Mouse (Mus musculus) embryonic facial prominence, embryonic 11.5 days (tissue): ENCODE results near the gene Babam1. TPM values are rescaled to one million over a fixed set of nuclear protein-coding genes. Genes with fewer than 3 reads are reported as not detected.
A peak's percentile ranks its signal among the peaks of the same experiment; 100 is the strongest.

ENCODE experiments used
- ATAC-seq: fragments of 200-750 bp; cut with Nextera tagmentation; replicated peaks from 2 replicates; pipeline ENCODE4 v1.8.0; 2017; ENCODE audit warnings: low read depth; ENCODE audit not compliant: insufficient number of reproducible peaks, low FRiP score, low TSS enrichment
- DNase-seq: peaks from one replicate; pipeline ENCODE4 v3.0.0-alpha.2; 2015; ENCODE audit warnings: low spot score
- H3K27ac ChIP-seq: fragments of 300-500 bp; sonication (generic); replicated peaks from 2 replicates; pipeline ENCODE4 v1.5.1; 2014; ENCODE audit warnings: mild to moderate bottlenecking, low read depth, low read length, control low read depth
- H3K27me3 ChIP-seq: fragments of 300-500 bp; sonication (generic); 2 replicates; pipeline ENCODE4 v1.6.1; 2014; ENCODE audit warnings: mild to moderate bottlenecking, low read length, moderate library complexity, mixed read lengths; ENCODE audit not compliant: control insufficient read depth, insufficient read depth
- H3K36me3 ChIP-seq: fragments of 300-500 bp; sonication (generic); replicated peaks from 2 replicates; pipeline ENCODE4 v1.6.1; 2014; ENCODE audit warnings: low read depth, mild to moderate bottlenecking, low read length, moderate library complexity, mixed read lengths; ENCODE audit not compliant: control insufficient read depth, insufficient read depth
- H3K4me1 ChIP-seq: fragments of 300-500 bp; sonication (generic); 2 replicates; pipeline ENCODE4 v1.6.1; 2014; ENCODE audit warnings: low read length, mixed read lengths; ENCODE audit not compliant: control insufficient read depth, insufficient read depth
- H3K4me2 ChIP-seq: fragments of 300-500 bp; sonication (generic); 2 replicates; pipeline ENCODE4 v1.6.1; 2014; ENCODE audit warnings: low read depth, mild to moderate bottlenecking, control low read depth, low read length, moderate library complexity
- H3K4me3 ChIP-seq: fragments of 300-500 bp; sonication (generic); 2 replicates; pipeline ENCODE4 v1.5.1; 2014; ENCODE audit warnings: low read depth, low read length, control low read depth
- H3K9ac ChIP-seq: fragments of 300-500 bp; sonication (generic); replicated peaks from 2 replicates; pipeline ENCODE4 v1.6.1; 2014; ENCODE audit warnings: mild to moderate bottlenecking, control low read depth, low read length
- H3K9me3 ChIP-seq: fragments of 300-500 bp; sonication (generic); replicated peaks from 2 replicates; pipeline ENCODE4 v1.6.1; 2016; ENCODE audit warnings: mild to moderate bottlenecking, low read length, inconsistent platforms, mixed read lengths; ENCODE audit not compliant: control insufficient read depth
- WGBS: fragments of 180-500 bp; shearing (Covaris S2); extraction: QIAGEN DNeasy Blood & Tissue Kit; methylation state at CpG from one replicate; pipeline ENCODE4 v1.1.7; 2014; 5-methylcytosine and 5-hydroxymethylcytosine counted together
- polyA plus RNA-seq: library from polyadenylated mRNA; unstranded; fragments of >200 nt; fragmentation: Nextera tagmentation; extraction: Ambion mirVana; gene quantifications from 2 replicates; pipeline ENCODE4 v1.2.1, GENCODE M21; 2014

Gene Babam1
- polyA plus RNA-seq, 1 experiment from 2014 or later = 93.6 TPM

GRCm38 (mm10) chr8:71369040-71369718 lies 27.5 kb upstream of the Babam1 start:
- H3K27me3 ChIP-seq = no peaks in the 10 kb centered on the region
- 0 out of 2 replicates have a peak, but pooled peaks cover 3% of the 10 kb centered on the region for H3K4me1 ChIP-seq
- ATAC-seq (no peak), DNase-seq (no peak)
- H3K27ac ChIP-seq = no peak overlapping the region
- H3K9ac ChIP-seq = no peak overlapping the region
- H3K4me2 ChIP-seq = no peak overlapping the region
- WGBS = 87% methylated on average over 10 of the region's 10 CpGs
- no peaks in the 10 kb centered on the region; the same call in 1 of the 2 replicates for H3K36me3 ChIP-seq
- H3K4me3 ChIP-seq = no peak overlapping the region
- H3K9me3 ChIP-seq = no peaks in the 10 kb centered on the region

DNA sequence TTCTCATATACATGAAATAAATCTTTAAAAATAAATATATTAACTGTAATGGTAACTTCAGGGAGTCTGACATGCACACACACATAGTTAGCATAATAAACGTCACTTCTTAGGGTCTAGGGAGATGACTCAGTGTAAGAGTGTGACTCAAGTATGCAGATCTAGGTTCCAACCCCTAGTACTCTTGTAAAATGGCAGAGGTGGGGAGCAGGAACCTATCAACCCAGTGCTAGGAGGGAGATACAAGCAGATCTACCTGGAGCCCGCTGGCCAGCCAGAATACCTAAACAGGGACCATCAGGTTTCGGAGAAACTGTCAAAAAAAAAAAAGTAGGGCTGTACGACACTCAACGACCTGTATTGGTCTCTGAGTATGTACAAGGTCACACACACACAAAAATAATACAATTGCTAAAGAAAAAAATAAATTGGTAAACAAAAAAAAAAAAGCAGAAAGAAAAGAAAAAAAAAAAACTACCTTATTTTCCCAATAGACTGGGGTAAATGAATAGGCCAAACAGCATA lies 25.9 kb upstream of the Babam1 start:
- Histone ChIP-seq H3K9me3 (no peaks in the 10 kb centered on the region), H3K9ac (peak overlapping the region; percentile 2; the same call in 1 of the 2 replicates), H3K4me3 (peak overlapping the region; percentile 70), H3K36me3 (no peaks in the 10 kb centered on the region; the same call in 1 of the 2 replicates), H3K4me2 (peak overlapping the region; percentile 32), H3K4me1 (peaks cover 6% of the 10 kb centered on the region), H3K27me3 (no peaks in the 10 kb centered on the region), H3K27ac (no peak overlapping the region)
- 30% methylated on average over 5 of the region's 5 CpGs for WGBS
- no peak for ATAC-seq
- no peak for DNase-seq

- Histone ChIP-seq H3K4me2 (peak within 1 kb of the TSS; percentile 32), H3K9ac (peak within 1 kb of the TSS; percentile 38; the same call in 1 of the 2 replicates), H3K36me3 (no peaks in the 10 kb centered on the region; the same call in 1 of the 2 replicates), H3K4me1 (peaks cover 12% of the 10 kb centered on the region), H3K27me3 (no peaks in the 10 kb centered on the region), H3K9me3 (no peaks in the 10 kb centered on the region), H3K4me3 (peak within 1 kb of the TSS; percentile 70), H3K27ac (no peak within 1 kb of the TSS)
- whole genome bisulfite sequencing = under 1% methylated on average over 68 of the region's 68 CpGs
- peak; percentile 98 for DNase-seq
- peak; percentile 68 for ATAC-seq
Measured at GRCm38 (mm10) chr8:71371236-71371848, 25.3 kb upstream of the Babam1 start, which contains the start of gene Ocel1. Ocel1 (plus strand) TSS chr8:71371298.

GRCm38 (mm10) chr8:71372427-71372826 lies 24.2 kb upstream of the Babam1 start:
- Histone ChIP-seq H3K9ac (no peak overlapping the region), H3K36me3 (no peaks in the 10 kb centered on the region; the same call in 1 of the 2 replicates), H3K27me3 (no peaks in the 10 kb centered on the region), H3K4me1 (peaks cover 12% of the 10 kb centered on the region), H3K4me2 (no peak overlapping the region), H3K27ac (no peak overlapping the region), H3K4me3 (no peak overlapping the region), H3K9me3 (no peaks in the 10 kb centered on the region)
- ATAC-seq (no peak), DNase-seq (no peak)
- WGBS = 80% methylated on average over 12 of the region's 12 CpGs

DNA sequence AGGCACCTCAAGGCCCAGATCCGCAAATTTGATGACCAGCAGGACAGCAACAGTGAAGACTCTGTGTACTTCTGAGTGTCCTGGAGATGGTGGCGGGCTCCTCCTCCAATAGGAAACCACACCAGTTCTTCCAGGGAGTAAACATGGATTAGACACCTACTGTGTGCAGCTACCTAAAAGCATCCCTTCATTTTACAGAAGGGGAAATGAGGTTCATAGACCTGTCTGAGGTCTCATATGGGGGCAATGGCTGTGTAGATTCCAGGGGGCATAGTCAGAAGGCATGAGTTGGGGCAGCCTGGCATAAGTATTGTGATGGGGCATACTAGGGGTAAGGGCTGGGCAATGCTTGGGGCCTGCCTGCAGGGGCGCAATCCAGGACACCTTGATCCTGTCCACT lies 23.7 kb upstream of the Babam1 start:
- Histone ChIP-seq H3K4me1 (peaks cover 9% of the 10 kb centered on the region), H3K36me3 (no peaks in the 10 kb centered on the region; the same call in 1 of the 2 replicates), H3K4me2 (no peak overlapping the region), H3K4me3 (no peak overlapping the region), H3K27ac (no peak overlapping the region), H3K9me3 (no peaks in the 10 kb centered on the region), H3K9ac (no peak overlapping the region), H3K27me3 (no peaks in the 10 kb centered on the region)
- no peak for ATAC-seq
- WGBS = 92% methylated on average over 3 of the region's 3 CpGs
- no peak for DNase-seq

DNA sequence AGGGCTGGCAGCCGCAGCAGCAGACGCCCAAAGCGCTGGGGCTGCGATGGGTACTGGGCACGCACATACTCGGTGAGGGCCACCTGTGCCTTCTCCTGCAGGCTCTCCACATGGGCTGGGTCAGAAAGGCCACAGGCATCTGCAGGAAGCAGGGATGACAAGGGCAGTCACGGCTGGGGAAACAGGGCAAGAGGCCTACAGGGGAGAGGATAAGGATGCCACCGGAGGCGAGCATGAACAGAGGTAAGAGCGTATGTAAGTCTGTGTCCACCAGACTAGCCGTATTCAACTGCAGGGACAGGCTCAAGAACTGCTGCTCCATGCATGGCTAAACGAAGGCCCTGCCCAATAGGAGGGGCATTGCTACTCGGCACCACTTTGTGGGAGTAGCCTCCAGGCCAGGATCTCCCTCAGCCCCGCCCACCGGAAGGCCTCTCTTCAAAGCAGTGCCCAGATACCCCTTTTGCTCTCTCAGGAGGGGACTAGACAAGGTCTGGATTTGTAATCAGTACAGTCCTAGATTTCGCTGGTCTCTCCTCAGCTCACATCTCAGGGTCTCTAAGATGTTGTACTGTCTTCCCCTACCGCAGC lies 21.9 kb upstream of the Babam1 start:
- Histone ChIP-seq H3K9ac (no peak overlapping the region), H3K27me3 (no peaks in the 10 kb centered on the region), H3K36me3 (no peaks in the 10 kb centered on the region; the same call in 1 of the 2 replicates), H3K9me3 (no peaks in the 10 kb centered on the region), H3K4me2 (no peak overlapping the region), H3K27ac (no peak overlapping the region), H3K4me1 (peaks cover 13% of the 10 kb centered on the region), H3K4me3 (no peak overlapping the region)
- WGBS = 73% methylated on average over 17 of the region's 17 CpGs
- DNase-seq (no peak), ATAC-seq (no peak)

DNA sequence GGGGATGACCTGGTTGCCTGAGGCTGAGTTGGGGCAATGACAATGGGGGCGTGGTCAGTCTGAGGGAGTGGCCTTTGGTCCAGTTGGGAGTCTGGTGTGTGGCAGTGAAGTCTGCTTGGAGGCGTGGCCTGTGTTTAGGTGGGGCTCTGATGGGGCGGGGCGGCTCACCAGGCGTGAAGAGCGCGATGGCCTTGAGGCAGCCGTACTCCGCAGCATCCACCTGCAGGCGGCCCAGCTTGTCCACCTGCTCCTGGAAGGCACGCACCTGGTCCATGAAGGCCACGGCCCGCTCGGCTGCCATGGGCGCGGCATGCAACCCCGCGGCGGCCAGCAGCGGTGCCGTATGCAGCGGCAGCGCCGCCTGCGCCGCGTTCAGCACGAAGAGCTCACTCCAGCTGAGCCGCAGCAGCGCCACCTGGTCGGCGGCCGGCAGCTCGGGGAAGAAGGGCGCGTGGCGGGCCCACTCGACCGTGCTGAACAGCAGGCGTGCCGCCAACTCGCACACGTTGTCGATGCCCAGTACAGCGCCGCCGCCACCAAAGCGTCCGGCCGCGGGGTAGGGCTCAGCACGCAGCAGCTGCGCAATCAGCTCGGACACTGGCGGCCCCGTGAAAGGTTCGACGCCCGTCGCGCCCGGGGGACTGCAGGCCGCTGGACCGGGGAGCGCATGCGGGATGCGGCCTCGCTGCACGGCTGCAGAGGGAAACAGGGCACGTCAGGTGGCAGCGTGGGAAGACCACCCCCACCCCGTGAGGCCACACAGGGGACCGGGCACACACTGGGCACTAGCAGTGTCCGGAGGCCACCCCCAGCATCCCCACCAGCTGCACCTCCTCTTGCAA lies 20.9 kb upstream of the Babam1 start:
- WGBS = 7% methylated on average over 71 of the region's 74 CpGs
- peak overlapping the region; percentile 26 for H3K4me3 ChIP-seq
- peak overlapping the region; percentile 28; the same call in 1 of the 2 replicates for H3K27ac ChIP-seq
- no peaks in the 10 kb centered on the region for H3K36me3 ChIP-seq
- peak overlapping the region; percentile 62 for H3K4me2 ChIP-seq
- no peaks in the 10 kb centered on the region for H3K9me3 ChIP-seq
- peak overlapping the region; percentile 44 for H3K9ac ChIP-seq
- DNase-seq (peak; percentile 62), ATAC-seq (no peak)
- peaks cover 13% of the 10 kb centered on the region for H3K4me1 ChIP-seq
- H3K27me3 ChIP-seq = no peaks in the 10 kb centered on the region
